Mouse (Mus musculus) heart, postnatal 0 days (tissue): ENCODE data around the gene Plrg1. TPM values are rescaled to one million over a fixed set of nuclear protein-coding genes. Genes with fewer than 3 reads are reported as not detected.

Experiments
- ATAC-seq: fragments of 200-750 bp; cut with Nextera tagmentation; 2 replicates; pipeline ENCODE4 v1.8.0; 2017; ENCODE audit warnings: low read depth, moderate number of reproducible peaks, moderate library complexity; ENCODE audit not compliant: insufficient read depth
- DNase-seq: peaks from one replicate; pipeline ENCODE4 v3.0.0-alpha.2; 2016; ENCODE audit warnings: low spot score
- H3K27ac ChIP-seq: fragments of 300-500 bp; sonication (generic); 2 replicates; pipeline ENCODE4 v1.5.1; 2014; ENCODE audit warnings: low read depth, mild to moderate bottlenecking
- H3K27me3 ChIP-seq: fragments of 300-500 bp; sonication (generic); 2 replicates; pipeline ENCODE4 v1.6.1; 2014; ENCODE audit warnings: low read length, mixed read lengths; ENCODE audit not compliant: control insufficient read depth, insufficient read depth
- H3K36me3 ChIP-seq: fragments of 300-500 bp; sonication (generic); replicated peaks from 2 replicates; pipeline ENCODE4 v1.6.1; 2014; ENCODE audit warnings: low read length, mixed read lengths; ENCODE audit not compliant: control insufficient read depth, insufficient read depth
- H3K4me1 ChIP-seq: fragments of 300-500 bp; sonication (generic); 2 replicates; pipeline ENCODE4 v1.6.1; 2014; ENCODE audit warnings: antibody characterized with exemption; ENCODE audit not compliant: control insufficient read depth, insufficient read depth
- H3K4me2 ChIP-seq: fragments of 300-500 bp; sonication (generic); 2 replicates; pipeline ENCODE4 v1.6.1; 2014; ENCODE audit warnings: low read depth, mild to moderate bottlenecking, low read length, moderate library complexity
- H3K4me3 ChIP-seq: fragments of 300-500 bp; sonication (generic); 2 replicates; pipeline ENCODE4 v1.5.1; 2014; ENCODE audit warnings: low read depth, low read length
- H3K9ac ChIP-seq: fragments of 300-500 bp; sonication (generic); replicated peaks from 2 replicates; pipeline ENCODE4 v1.6.1; 2014; ENCODE audit warnings: low read depth, low read length, mixed read lengths
- H3K9me3 ChIP-seq: fragments of 300-500 bp; sonication (generic); replicated peaks from 2 replicates; pipeline ENCODE4 v1.6.1; 2016; ENCODE audit warnings: low read length; ENCODE audit not compliant: control insufficient read depth
- CTCF ChIP-seq: IDR thresholded peaks from 2 replicates; pipeline ENCODE4 v1.5.1; 2016; ENCODE audit warnings: antibody characterized with exemption, control low read depth, low read depth
- EP300 ChIP-seq: IDR thresholded peaks from 2 replicates; pipeline ENCODE4 v1.6.1; 2016; ENCODE audit warnings: antibody characterized with exemption, low read depth
- WGBS: fragments of 180-500 bp; shearing (Covaris S2); extraction: QIAGEN DNeasy Blood & Tissue Kit; methylation state at CpG from one replicate; pipeline ENCODE4 v1.1.7; 2014; 5-methylcytosine and 5-hydroxymethylcytosine counted together
- polyA plus RNA-seq: library from polyadenylated mRNA; unstranded; fragments of >200 nt; fragmentation: Nextera tagmentation; extraction: Ambion mirVana; gene quantifications from 2 replicates; pipeline ENCODE4 v1.2.1, GENCODE M21; 2015
- total RNA-seq: library from RNA; depleted of rRNA; stranded (reverse); fragments of >200 nt; gene quantifications from 2 replicates; pipeline ENCODE4 v1.2.3, GENCODE M21; 2014; ENCODE audit warnings: low replicate concordance

Gene Plrg1
- total and polyA plus RNA-seq, 2 experiments from 2014 or later: 40.8 to 46.2 TPM

DNA sequence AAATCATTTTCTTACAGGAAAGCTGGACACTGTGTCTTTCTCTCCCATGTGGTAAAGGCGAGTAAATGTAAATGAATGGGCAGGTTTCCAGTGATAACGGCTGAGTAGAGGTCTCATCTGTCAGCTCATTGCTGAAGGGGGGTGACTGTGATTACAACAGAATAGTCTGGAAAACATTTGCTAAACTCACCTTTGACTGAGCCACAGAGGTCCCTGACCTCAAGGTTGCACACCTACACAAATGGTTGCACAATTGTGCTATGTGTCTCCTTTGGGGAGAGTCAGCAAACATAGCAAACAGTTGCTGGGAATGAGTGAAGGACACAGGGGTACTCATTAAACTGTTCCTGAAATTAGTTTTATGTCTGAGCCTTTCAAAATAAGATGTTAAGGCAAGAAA lies 16.5 kb upstream of the Plrg1 start:
- DNase-seq (no peak), ATAC-seq (no peak)
- WGBS: 59% methylated on average over 2 of the region's 2 CpGs
- no peak overlapping the region for H3K4me2 ChIP-seq
- no peaks in the 10 kb centered on the region for H3K4me1 ChIP-seq
- peaks cover under 1% of the 10 kb centered on the region; the same call in 1 of the 2 replicates for H3K27me3 ChIP-seq
- no peak overlapping the region for H3K9ac ChIP-seq
- H3K4me3 ChIP-seq: no peak overlapping the region
- no peak overlapping the region for H3K27ac ChIP-seq
- no peak for TF ChIP-seq CTCF
- TF ChIP-seq EP300: no peak
- no peaks in the 10 kb centered on the region for H3K36me3 ChIP-seq
- no peaks in the 10 kb centered on the region for H3K9me3 ChIP-seq

DNA sequence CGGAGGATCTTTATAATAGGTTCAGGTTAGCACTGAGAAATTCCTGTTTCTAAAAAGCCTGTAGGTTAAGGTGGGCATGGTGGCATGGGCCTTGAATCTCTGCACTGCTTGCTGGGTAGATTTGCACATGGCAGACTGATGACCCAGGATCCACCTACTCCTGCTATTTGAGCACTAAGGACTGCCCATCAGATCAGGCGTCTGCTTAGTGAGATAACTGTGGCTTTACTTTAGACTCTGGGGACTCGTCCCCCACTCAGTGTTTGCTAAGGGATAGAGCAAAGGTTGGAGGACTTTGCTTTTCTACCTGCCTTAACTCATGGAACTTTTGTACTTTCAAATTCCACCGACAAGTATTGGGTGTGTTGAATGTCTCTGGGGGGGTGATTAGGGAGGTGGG lies 15.7 kb upstream of the Plrg1 start:
- TF ChIP-seq EP300: no peak
- no peak for TF ChIP-seq CTCF
- no peak overlapping the region for H3K4me3 ChIP-seq
- H3K9ac ChIP-seq: no peak overlapping the region
- 59% methylated on average over 4 of the region's 4 CpGs for WGBS
- no peaks in the 10 kb centered on the region for H3K27me3 ChIP-seq
- H3K36me3 ChIP-seq: no peaks in the 10 kb centered on the region
- DNase-seq (no peak), ATAC-seq (no peak)
- no peak overlapping the region for H3K4me2 ChIP-seq
- H3K4me1 ChIP-seq: no peaks in the 10 kb centered on the region
- no peak overlapping the region for H3K27ac ChIP-seq
- no peaks in the 10 kb centered on the region for H3K9me3 ChIP-seq

DNA sequence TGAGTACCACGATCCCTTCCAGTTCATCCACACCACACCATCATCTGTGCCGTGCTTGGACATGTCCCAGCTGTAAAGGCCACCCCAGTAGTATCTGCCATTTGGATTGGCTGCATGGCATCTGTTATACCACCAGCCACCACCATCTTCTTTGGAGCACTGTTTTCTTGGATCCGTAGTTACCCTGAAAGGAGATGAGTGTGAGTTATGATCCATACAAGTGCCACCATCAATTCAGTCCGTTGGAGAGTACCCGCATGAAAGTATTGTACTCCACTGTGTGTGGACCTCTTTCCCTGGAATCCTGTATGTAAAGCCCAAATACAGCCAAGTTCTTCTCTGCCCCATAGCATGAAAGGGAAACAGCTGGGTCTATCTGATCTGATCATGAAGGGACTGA lies 12.9 kb upstream of the Plrg1 start:
- WGBS: 85% methylated on average over 5 of the region's 5 CpGs
- H3K4me2 ChIP-seq: no peak overlapping the region
- TF ChIP-seq EP300: no peak
- TF ChIP-seq CTCF: no peak

DNA sequence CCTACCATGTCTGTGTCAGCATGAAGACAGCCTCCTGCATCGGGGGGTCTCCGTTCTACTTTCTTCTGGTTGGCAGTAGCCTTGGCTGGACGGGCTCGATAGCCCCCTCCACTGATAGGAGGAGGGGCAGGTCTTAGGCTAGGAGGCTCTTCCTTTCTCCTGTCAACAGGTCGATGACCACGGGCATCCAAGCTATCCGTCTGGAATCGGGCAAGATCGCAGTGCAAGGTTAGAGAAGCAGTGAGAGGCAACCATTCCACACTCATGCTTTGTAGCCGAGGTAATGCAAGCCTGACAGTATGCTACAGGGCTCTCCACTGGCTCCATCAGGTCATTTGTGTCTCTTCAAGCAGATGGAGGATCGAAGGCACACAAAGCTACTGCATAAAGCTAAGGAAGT lies 8.7 kb upstream of the Plrg1 start:
- DNase-seq: no peak
- Histone ChIP-seq H3K4me2 (no peak overlapping the region), H3K9ac (no peak overlapping the region), H3K4me1 (no peaks in the 10 kb centered on the region), H3K27me3 (no peaks in the 10 kb centered on the region), H3K4me3 (no peak overlapping the region), H3K36me3 (no peaks in the 10 kb centered on the region), H3K27ac (no peak overlapping the region), H3K9me3 (no peaks in the 10 kb centered on the region)
- ATAC-seq: no peak
- 77% methylated on average over 11 of the region's 11 CpGs for WGBS
- no peak for TF ChIP-seq EP300
- TF ChIP-seq CTCF: no peak

More for the DNA sequence above, 12.9 kb upstream of the Plrg1 start:
- Histone ChIP-seq H3K36me3 (no peaks in the 10 kb centered on the region), H3K27ac (no peak overlapping the region), H3K4me1 (no peaks in the 10 kb centered on the region), H3K4me3 (no peak overlapping the region), H3K27me3 (no peaks in the 10 kb centered on the region), H3K9me3 (no peaks in the 10 kb centered on the region), H3K9ac (no peak overlapping the region)
- DNase-seq: no peak
- no peak for ATAC-seq

DNA sequence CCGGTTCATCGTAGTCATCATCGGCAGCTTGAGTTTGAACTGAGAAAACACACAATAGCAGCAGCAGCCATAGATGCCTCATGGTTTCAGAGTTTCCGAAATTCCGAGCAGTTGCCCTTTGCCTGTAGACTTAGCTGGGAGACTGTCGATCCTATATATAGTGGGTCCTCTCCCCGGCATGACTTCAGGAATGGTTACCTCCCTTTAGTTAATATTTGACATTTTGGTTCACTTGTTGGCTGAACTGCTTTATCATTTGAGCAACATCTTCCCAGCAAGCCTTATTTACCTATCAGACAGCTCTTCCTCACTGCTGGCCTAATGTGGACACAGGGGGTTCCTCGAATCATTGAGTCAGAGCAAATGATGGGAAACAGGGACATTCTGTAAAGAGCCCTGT lies 5.6 kb upstream of the Plrg1 start, which contains the start of gene Fgb:
TSS of gene Fgb (minus strand) at position 184 of the 400 bp plus-strand sequence.
- 84% methylated on average over 8 of the region's 8 CpGs for whole genome bisulfite sequencing
- Histone ChIP-seq H3K4me2 (no peak within 1 kb of the TSS), H3K9ac (no peak within 1 kb of the TSS), H3K4me1 (no peaks in the 10 kb centered on the region), H3K9me3 (no peaks in the 10 kb centered on the region), H3K27ac (no peak within 1 kb of the TSS), H3K36me3 (no peaks in the 10 kb centered on the region), H3K4me3 (no peak within 1 kb of the TSS), H3K27me3 (no peaks in the 10 kb centered on the region)
- TF ChIP-seq CTCF (no peak), EP300 (no peak)
- DNase-seq: no peak
- ATAC-seq: no peak

DNA sequence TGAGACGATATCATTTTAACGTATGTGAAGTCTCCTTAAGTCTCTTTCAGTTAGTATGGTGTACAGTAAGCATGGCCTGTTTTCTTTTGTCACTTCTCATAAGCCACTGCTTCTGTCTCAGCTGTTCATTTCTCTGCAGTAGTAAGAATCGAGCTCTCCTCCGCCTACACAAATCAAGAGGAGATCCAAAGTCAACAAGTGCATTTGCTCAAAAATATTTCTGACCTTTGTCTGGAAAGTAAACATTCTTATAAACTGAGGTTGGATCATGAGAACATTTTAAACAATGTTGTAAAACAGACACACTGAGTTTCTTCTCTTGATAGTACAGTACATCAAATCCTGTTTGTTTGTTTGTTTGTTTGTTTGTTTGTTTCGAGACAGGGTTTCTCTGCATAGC lies 4.7 kb upstream of the Plrg1 start:
- Histone ChIP-seq H3K4me1 (no peaks in the 10 kb centered on the region), H3K9me3 (no peaks in the 10 kb centered on the region), H3K36me3 (no peaks in the 10 kb centered on the region), H3K4me3 (no peak overlapping the region), H3K4me2 (no peak overlapping the region), H3K27me3 (no peaks in the 10 kb centered on the region), H3K9ac (no peak overlapping the region), H3K27ac (no peak overlapping the region)
- WGBS: 63% methylated on average over 5 of the region's 5 CpGs
- no peak for ATAC-seq
- TF ChIP-seq EP300 (no peak), CTCF (no peak)
- no peak for DNase-seq
